Mouse (Mus musculus) C2C12 (cell line): ENCODE results near the gene Ccdc87.

ENCODE experiments used
- CEBPB ChIP-seq: IDR thresholded peaks from one replicate; pipeline ENCODE4 v1.6.1; 2011; ENCODE audit warnings: low read depth, mild to moderate bottlenecking, control low read depth, moderate library complexity
- CTCF ChIP-seq: IDR thresholded peaks from one replicate; pipeline ENCODE4 v1.5.1; 2011; ENCODE audit not compliant: control insufficient read depth, insufficient read depth, insufficient read length
- FOSL1 ChIP-seq: IDR thresholded peaks from one replicate; pipeline ENCODE4 v1.8.0; 2011; ENCODE audit warnings: mild to moderate bottlenecking, low read length; ENCODE audit not compliant: poor library complexity, insufficient read depth, severe bottlenecking
- MAX ChIP-seq: IDR thresholded peaks from one replicate; pipeline ENCODE4 v1.6.1; 2011; ENCODE audit warnings: mild to moderate bottlenecking, control low read depth
- MYOD1 ChIP-seq: IDR thresholded peaks from one replicate; pipeline ENCODE4 v1.6.1; 2011; ENCODE audit warnings: low read depth; ENCODE audit not compliant: control insufficient read depth, insufficient read length
- MYOG ChIP-seq: IDR thresholded peaks from one replicate; pipeline ENCODE4 v1.6.1; 2011; ENCODE audit not compliant: control insufficient read depth, insufficient read length; ENCODE audit errors: extremely low read depth
- USF1 ChIP-seq: IDR thresholded peaks from one replicate; pipeline ENCODE4 v1.6.1; 2011; ENCODE audit warnings: low read depth, mild to moderate bottlenecking, control low read depth, moderate library complexity

- no peak for TF ChIP-seq CTCF
- TF ChIP-seq USF1: no peak
- no peak for TF ChIP-seq MYOG
- no peak for TF ChIP-seq FOSL1
- no peak for TF ChIP-seq MAX
- no peak for TF ChIP-seq MYOD1
- TF ChIP-seq CEBPB: no peak
These were observed 6.7 kb downstream of the Ccdc87 start for GRCm38 (mm10) chr19:4845846-4846245.
